Mouse (Mus musculus) hindbrain, postnatal 0 days (tissue): ENCODE data around the gene Ears2. TPM values are rescaled to one million over a fixed set of nuclear protein-coding genes. Genes with fewer than 3 reads are reported as not detected.
"Not testable (repeated sequence)": the region's sequence is repeated elsewhere in the genome, so short reads cannot be mapped to it uniquely, and the experiment has no call there.

Experiments used
- ATAC-seq: fragments of 200-750 bp; cut with Nextera tagmentation; 2 replicates; pipeline ENCODE4 v1.8.0; 2017; ENCODE audit warnings: mild to moderate bottlenecking, moderate TSS enrichment, moderate library complexity
- DNase-seq: peaks from one replicate; pipeline ENCODE4 v3.0.0-alpha.2; 2015; ENCODE audit warnings: low spot score
- H3K27ac ChIP-seq: fragments of 300-500 bp; sonication (generic); 2 replicates; pipeline ENCODE4 v1.5.1; 2014; ENCODE audit warnings: mild to moderate bottlenecking
- H3K27me3 ChIP-seq: fragments of 300-500 bp; sonication (generic); 2 replicates; pipeline ENCODE4 v1.6.1; 2014; ENCODE audit warnings: low read length, mixed read lengths; ENCODE audit not compliant: insufficient read depth
- H3K36me3 ChIP-seq: fragments of 300-500 bp; sonication (generic); 2 replicates; pipeline ENCODE4 v1.6.1; 2014; ENCODE audit warnings: low read length, mixed read lengths; ENCODE audit not compliant: insufficient read depth
- H3K4me1 ChIP-seq: fragments of 300-500 bp; sonication (generic); 2 replicates; pipeline ENCODE4 v1.6.1; 2014; ENCODE audit warnings: antibody characterized with exemption, low read length, mixed read lengths; ENCODE audit not compliant: insufficient read depth
- H3K4me2 ChIP-seq: fragments of 300-500 bp; sonication (generic); 2 replicates; pipeline ENCODE4 v1.6.1; 2014; ENCODE audit warnings: low read depth, mild to moderate bottlenecking, low read length, moderate library complexity, mixed read lengths
- H3K4me3 ChIP-seq: fragments of 300-500 bp; sonication (generic); 2 replicates; pipeline ENCODE4 v1.5.1; 2014; ENCODE audit warnings: low read length
- H3K9ac ChIP-seq: fragments of 300-500 bp; sonication (generic); replicated peaks from 2 replicates; pipeline ENCODE4 v1.6.1; 2014; ENCODE audit warnings: mild to moderate bottlenecking, low read length, moderate library complexity, mixed read lengths
- H3K9me3 ChIP-seq: fragments of 300-500 bp; sonication (generic); 2 replicates; pipeline ENCODE4 v1.6.1; 2016; ENCODE audit warnings: low read length, mixed read lengths
- CTCF ChIP-seq: IDR thresholded peaks from 2 replicates; pipeline ENCODE4 v1.5.1; 2016; ENCODE audit warnings: antibody characterized with exemption, control low read depth, low read depth
- WGBS: fragments of 180-500 bp; shearing (Covaris S2); extraction: QIAGEN DNeasy Blood & Tissue Kit; methylation state at CpG from one replicate; pipeline ENCODE4 v1.1.7; 2014; 5-methylcytosine and 5-hydroxymethylcytosine counted together
- polyA plus RNA-seq: library from polyadenylated mRNA; unstranded; fragments of >200 nt; fragmentation: Nextera tagmentation; extraction: Ambion mirVana; gene quantifications from 2 replicates; pipeline ENCODE4 v1.2.1, GENCODE M21; 2015
- total RNA-seq: library from RNA; depleted of rRNA; stranded (reverse); fragments of >200 nt; gene quantifications from 2 replicates; pipeline ENCODE4 v1.2.3, GENCODE M21; 2014; rRNA removed

The Ears2 gene
- 14.5 and 22.0 TPM in 2 replicates for total RNA-seq
- polyA plus RNA-seq: 7.9 and 8.4 TPM in 2 replicates

DNA sequence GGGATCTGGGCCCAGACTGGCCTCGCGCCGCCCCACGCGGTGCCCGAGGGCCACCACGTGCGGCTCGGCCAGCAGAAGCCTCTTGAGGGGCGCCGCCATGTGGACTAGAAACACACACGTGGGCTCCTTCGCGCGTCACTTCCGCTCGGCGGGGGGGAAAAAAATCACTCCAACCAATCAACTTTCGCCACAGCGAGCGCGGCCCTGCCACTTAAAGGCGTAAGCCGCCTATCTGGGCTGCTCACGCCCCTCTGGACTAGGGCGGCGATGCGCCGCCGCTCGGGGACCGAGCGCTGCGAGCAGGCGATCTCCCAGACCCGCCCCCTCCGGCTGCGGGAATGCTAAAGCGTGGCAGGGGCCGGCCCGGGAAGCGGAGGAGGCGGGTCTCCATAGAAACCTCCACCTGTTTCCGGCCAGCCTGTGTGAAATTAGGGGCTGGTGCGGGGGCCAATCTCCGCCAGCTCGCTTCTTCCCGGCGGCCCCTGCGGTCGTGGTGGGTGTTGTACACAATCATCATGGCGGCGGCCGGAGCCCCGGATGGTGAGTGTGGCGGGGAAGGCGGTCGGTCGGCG lies at the start of gene Ears2, which contains the start of gene Ubfd1:
Gene Ears2, minus strand, starts transcription at position 319 of the 572 bp plus-strand sequence.
Gene Ubfd1, plus strand, starts transcription at position 231 of the 572 bp plus-strand sequence.
- H3K4me3 ChIP-seq: peak within 1 kb of the TSS; percentile 100
- H3K9me3 ChIP-seq: no peaks in the 10 kb centered on the region
- H3K9ac ChIP-seq: peak within 1 kb of the TSS; percentile 96
- under 1% methylated on average over 56 of the region's 60 CpGs for WGBS
- ATAC-seq (peak; percentile 99), DNase-seq (peak; percentile 98)
- H3K36me3 ChIP-seq: peaks cover 15% of the 10 kb centered on the region
- H3K27me3 ChIP-seq: no peaks in the 10 kb centered on the region
- H3K27ac ChIP-seq: peak within 1 kb of the TSS; percentile 93
- peaks cover 11% of the 10 kb centered on the region for H3K4me1 ChIP-seq
- peak; percentile 17 for TF ChIP-seq CTCF
- peak within 1 kb of the TSS; percentile 82 for H3K4me2 ChIP-seq

DNA sequence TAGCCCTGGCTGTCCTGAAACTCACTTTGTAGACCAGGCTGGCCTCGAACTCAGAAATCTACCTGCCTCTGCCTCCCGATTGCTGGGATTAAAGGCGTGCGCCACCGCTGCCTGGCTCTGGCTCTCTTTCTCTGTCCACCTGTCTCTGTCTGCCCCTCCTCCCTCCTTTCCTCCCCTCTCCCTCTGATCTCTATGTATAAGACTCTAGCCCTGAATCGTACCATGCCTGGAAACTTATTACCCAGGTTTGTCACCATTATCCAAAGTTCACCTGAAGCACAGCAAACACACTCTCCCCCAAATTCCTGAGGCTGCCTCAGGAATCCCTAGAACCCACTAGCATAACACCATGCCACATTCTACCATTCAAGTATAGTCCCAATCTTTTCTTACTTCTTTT lies 41.1 kb upstream of the Ears2 start:
- DNase-seq (no peak), ATAC-seq (no peak)
- no peak overlapping the region for H3K9ac ChIP-seq
- no peak for TF ChIP-seq CTCF
- H3K4me1 ChIP-seq: no peaks in the 10 kb centered on the region
- 97% methylated on average over 6 of the region's 6 CpGs for WGBS
- no peak overlapping the region for H3K27ac ChIP-seq
- no peak overlapping the region for H3K4me2 ChIP-seq
- peaks cover 4% of the 10 kb centered on the region; the same call in 1 of the 2 replicates for H3K36me3 ChIP-seq
- H3K4me3 ChIP-seq: no peak overlapping the region
- no peaks in the 10 kb centered on the region for H3K9me3 ChIP-seq
- H3K27me3 ChIP-seq: no peaks in the 10 kb centered on the region

DNA sequence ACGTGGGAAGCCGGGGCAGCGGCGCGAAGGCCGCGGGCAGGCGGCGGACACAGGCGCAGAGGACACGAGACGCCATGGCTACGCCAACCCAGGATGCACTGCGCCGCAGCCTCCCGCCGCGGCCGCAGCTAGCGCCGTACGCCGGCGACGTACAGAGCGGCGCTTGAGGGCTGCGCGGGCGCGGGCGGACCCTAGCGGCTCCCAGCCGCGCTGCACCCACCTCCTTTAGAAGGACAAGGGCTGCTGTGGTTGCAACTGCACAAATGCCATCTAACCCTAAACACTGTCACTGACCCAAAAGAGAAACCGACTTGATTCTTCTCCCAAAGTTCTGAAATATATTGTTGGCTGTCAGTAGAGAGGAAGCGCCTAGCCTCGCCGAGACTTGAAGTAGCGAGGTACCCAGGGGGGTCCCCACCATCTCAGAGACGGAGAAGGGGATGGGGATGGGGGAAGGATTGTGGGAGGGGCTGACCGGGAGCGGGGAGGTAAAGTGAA lies 34.7 kb upstream of the Ears2 start, which contains the start of gene Ndufab1:
Gene Ndufab1, minus strand, starts transcription at position 140 of the 498 bp plus-strand sequence.
- Histone ChIP-seq H3K36me3 (no peaks in the 10 kb centered on the region), H3K4me2 (peak within 1 kb of the TSS; percentile 72), H3K9me3 (no peaks in the 10 kb centered on the region), H3K4me1 (peaks cover 10% of the 10 kb centered on the region), H3K4me3 (peak within 1 kb of the TSS; percentile 71), H3K9ac (peak within 1 kb of the TSS; percentile 76), H3K27me3 (no peaks in the 10 kb centered on the region), H3K27ac (peak within 1 kb of the TSS; percentile 73)
- WGBS: under 1% methylated on average over 34 of the region's 43 CpGs
- DNase-seq: peak; percentile 97
- peak; percentile 99 for ATAC-seq
- peak; percentile 67 for TF ChIP-seq CTCF

DNA sequence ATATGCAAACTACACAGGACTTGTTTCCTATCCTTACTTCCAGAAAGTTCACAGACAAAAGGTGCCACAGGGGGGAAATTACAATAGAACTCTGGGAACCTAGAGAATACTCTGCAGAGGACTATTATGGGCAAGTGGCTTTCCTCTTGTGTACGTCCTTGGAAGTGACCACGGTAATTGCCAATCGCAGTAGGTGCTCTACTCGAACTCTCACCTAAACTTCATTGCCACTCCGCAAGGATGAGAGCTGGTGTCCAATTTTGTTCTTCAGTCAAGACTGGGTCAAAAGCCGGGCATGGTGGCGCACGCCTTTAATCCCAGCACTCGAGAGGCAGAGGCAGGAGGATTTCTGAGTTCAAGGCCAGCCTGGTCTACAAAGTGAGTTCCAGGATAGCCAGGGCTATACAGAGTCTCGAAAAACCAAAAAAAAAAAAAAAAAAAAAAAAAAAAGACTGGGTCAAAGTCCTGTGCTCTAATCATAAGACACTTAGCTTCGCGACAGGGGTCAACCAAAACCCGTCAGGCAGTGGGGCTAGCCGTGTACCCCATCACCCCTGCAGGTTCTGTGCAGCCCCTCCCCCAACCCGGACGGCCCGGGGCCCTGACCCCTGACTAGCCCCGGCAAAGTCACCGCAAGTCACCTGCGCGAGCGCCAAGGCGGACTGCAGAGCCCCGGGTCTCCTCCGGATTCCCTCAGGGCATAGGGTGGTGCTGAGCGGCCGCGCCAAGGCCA lies 34.1 kb upstream of the Ears2 start:
- DNase-seq (peak; percentile 13), ATAC-seq (peak; percentile 72)
- not testable (repeated sequence) for H3K9me3 ChIP-seq, H3K4me1 ChIP-seq, H3K36me3 ChIP-seq, H3K27me3 ChIP-seq
- peak overlapping the region; percentile 71 for H3K4me3 ChIP-seq
- peak overlapping the region; percentile 72 for H3K4me2 ChIP-seq
- WGBS: 9% methylated on average over 25 of the region's 28 CpGs
- peak overlapping the region; percentile 76 for H3K9ac ChIP-seq
- H3K27ac ChIP-seq: peak overlapping the region; percentile 73

GRCm38 (mm10) chr7:122099222-122099621 lies 32.2 kb upstream of the Ears2 start:
- H3K9me3 ChIP-seq: no peaks in the 10 kb centered on the region
- H3K27me3 ChIP-seq: no peaks in the 10 kb centered on the region
- no peak overlapping the region for H3K9ac ChIP-seq
- 56% methylated on average over 4 of the region's 4 CpGs for WGBS
- peaks cover 10% of the 10 kb centered on the region for H3K4me1 ChIP-seq
- H3K4me2 ChIP-seq: no peak overlapping the region
- peaks cover 23% of the 10 kb centered on the region for H3K36me3 ChIP-seq
- DNase-seq: peak; percentile 68
- TF ChIP-seq CTCF: peak; percentile 92
- no peak overlapping the region for H3K4me3 ChIP-seq
- no peak overlapping the region for H3K27ac ChIP-seq
- no peak for ATAC-seq

GRCm38 (mm10) chr7:122098009-122098408 lies 30.9 kb upstream of the Ears2 start:
- no peak for TF ChIP-seq CTCF
- H3K4me3 ChIP-seq: no peak overlapping the region
- H3K27me3 ChIP-seq: no peaks in the 10 kb centered on the region
- no peaks in the 10 kb centered on the region for H3K9me3 ChIP-seq
- H3K27ac ChIP-seq: no peak overlapping the region
- H3K36me3 ChIP-seq: peaks cover 26% of the 10 kb centered on the region
- 96% methylated on average over 3 of the region's 3 CpGs for WGBS
- ATAC-seq (no peak), DNase-seq (no peak)
- H3K4me1 ChIP-seq: peaks cover 10% of the 10 kb centered on the region
- no peak overlapping the region for H3K9ac ChIP-seq
- H3K4me2 ChIP-seq: no peak overlapping the region
